Mouse (Mus musculus) gastrocnemius, postnatal 10 days (tissue): ENCODE measurements around the gene Sept5. TPM values are rescaled to one million over a fixed set of nuclear protein-coding genes. Genes with fewer than 3 reads are reported as not detected.

Experiments used
- DNase-seq: peaks from one replicate; pipeline ENCODE4 v3.0.0; 2021; ENCODE audit warnings: mixed read lengths
- total RNA-seq, 2 experiments: library from RNA; stranded (reverse); gene quantifications; 2 replicates each; pipeline ENCODE4 v1.2.3; 2021

Gene Sept5
- total RNA-seq, 2 experiments from 2014 or later, result 7.9 to 15.7 TPM

GRCm38 (mm10) chr16:18583673-18584357 is 45.9 kb downstream of the Sept5 start:
- DNase-seq, result no peak

GRCm38 (mm10) chr16:18583169-18583568 is 46.6 kb downstream of the Sept5 start:
- no peak for DNase-seq

GRCm38 (mm10) chr16:18582426-18583148 is 47.2 kb downstream of the Sept5 start:
- DNase-seq, result no peak

- no peak for DNase-seq
These were observed 48.0 kb downstream of the Sept5 start for GRCm38 (mm10) chr16:18581623-18582205.

- no peak for DNase-seq
These were observed 48.6 kb downstream of the Sept5 start for GRCm38 (mm10) chr16:18581050-18581622.

- no peak for DNase-seq
These were observed 49.4 kb downstream of the Sept5 start for GRCm38 (mm10) chr16:18580389-18580788.

- DNase-seq, result no peak
These were observed 52.1 kb downstream of the Sept5 start for GRCm38 (mm10) chr16:18577599-18578160.

- no peak for DNase-seq
These were observed 52.7 kb downstream of the Sept5 start for GRCm38 (mm10) chr16:18577071-18577470.

- DNase-seq, result no peak
These were observed 55.6 kb downstream of the Sept5 start for GRCm38 (mm10) chr16:18574196-18574595.

Other genes starting within 250 kb of the Sept5 start
- 10 to 100 TPM; 12.9 to 13.6 TPM for gene Txnrd2, start 203.6 kb downstream of the Sept5 start, total RNA-seq
- gene Comt, start 203.1 kb downstream of the Sept5 start, total RNA-seq, result 10 to 100 TPM; 44.1 to 47.3 TPM
- gene Gnb1l, start 131.2 kb downstream of the Sept5 start, total RNA-seq, result 1 to 10 TPM; 4.3 to 4.6 TPM
- 1 to 10 TPM; 3.9 to 5.2 TPM for gene Rtl10, start 131.1 kb downstream of the Sept5 start, total RNA-seq
- gene Tbx1, start 39.3 kb downstream of the Sept5 start, total RNA-seq, result 1 to 10 TPM; 2.3 to 5.5 TPM
- gene Gp1bb, start 7.6 kb downstream of the Sept5 start, total RNA-seq, result not detected
- 1 to 10 TPM; 1.6 to 3.6 TPM for gene Gm49601, start 3.5 kb downstream of the Sept5 start, total RNA-seq
- gene Cldn5, start 146.9 kb upstream of the Sept5 start, total RNA-seq, result 10 to 100 TPM; 42.8 to 43.1 TPM
- 10 to 100 TPM; 49.2 to 52.9 TPM for gene Ufd1, start 181.8 kb upstream of the Sept5 start, total RNA-seq
- gene Cdc45, start 182.0 kb upstream of the Sept5 start, total RNA-seq, result 1 to 10 TPM; 4.2 to 5.5 TPM
- gene 2510002D24Rik, start 206.6 kb upstream of the Sept5 start, total RNA-seq, result 10 to 100 TPM; 18.3 to 19.6 TPM
- 1 to 10 TPM; 4.8 to 5.5 TPM for gene Gm28539, start 206.6 kb upstream of the Sept5 start, total RNA-seq
- gene Mrpl40, start 246.9 kb upstream of the Sept5 start, total RNA-seq, result 10 to 100 TPM; 48.0 to 48.8 TPM
- 10 to 100 TPM; 22.3 to 27.8 TPM for gene Hira, start 247.1 kb upstream of the Sept5 start, total RNA-seq